Mouse (Mus musculus) forebrain, postnatal 0 days (tissue): Measurements from ENCODE around the gene Slc35e3. TPM values are rescaled to one million over a fixed set of nuclear protein-coding genes. Genes with fewer than 3 reads are reported as not detected.

Experiments
- ATAC-seq: fragments of 200-750 bp; cut with Nextera tagmentation; 2 replicates; pipeline ENCODE4 v1.8.0; 2017; ENCODE audit warnings: mild to moderate bottlenecking, moderate library complexity
- DNase-seq: peaks from one replicate; pipeline ENCODE4 v3.0.0-alpha.2; 2015
- H3K27ac ChIP-seq: fragments of 300-500 bp; sonication (generic); 2 replicates; pipeline ENCODE4 v1.5.1; 2014; ENCODE audit warnings: low read depth, mild to moderate bottlenecking, antibody characterized with exemption, low read length, moderate library complexity, mixed read lengths
- H3K27me3 ChIP-seq: fragments of 300-500 bp; sonication (generic); 2 replicates; pipeline ENCODE4 v1.6.1; 2014; ENCODE audit warnings: mild to moderate bottlenecking, low read length, mixed read lengths; ENCODE audit not compliant: insufficient read depth
- H3K36me3 ChIP-seq: fragments of 300-500 bp; sonication (generic); 2 replicates; pipeline ENCODE4 v1.6.1; 2014; ENCODE audit warnings: mild to moderate bottlenecking, moderate library complexity; ENCODE audit not compliant: insufficient read depth
- H3K4me1 ChIP-seq: fragments of 300-500 bp; sonication (generic); 2 replicates; pipeline ENCODE4 v1.6.1; 2014; ENCODE audit warnings: antibody characterized with exemption; ENCODE audit not compliant: insufficient read depth
- H3K4me2 ChIP-seq: fragments of 300-500 bp; sonication (generic); 2 replicates; pipeline ENCODE4 v1.6.1; 2014; ENCODE audit warnings: low read depth, mild to moderate bottlenecking, moderate library complexity
- H3K4me3 ChIP-seq: fragments of 300-500 bp; sonication (generic); 2 replicates; pipeline ENCODE4 v1.5.1; 2014; ENCODE audit warnings: low read depth, low read length, mixed read lengths
- H3K9ac ChIP-seq: fragments of 300-500 bp; sonication (generic); 2 replicates; pipeline ENCODE4 v1.6.1; 2014; ENCODE audit warnings: mild to moderate bottlenecking
- H3K9me3 ChIP-seq: fragments of 300-500 bp; sonication (generic); 2 replicates; pipeline ENCODE4 v1.6.1; 2016; ENCODE audit warnings: low read length
- CTCF ChIP-seq: sonication (generic); IDR thresholded peaks from 2 replicates; pipeline ENCODE4 v1.5.1; 2016; ENCODE audit warnings: antibody characterized with exemption, control low read depth, low read depth
- WGBS: fragments of 180-500 bp; shearing (Covaris S2); extraction: QIAGEN DNeasy Blood & Tissue Kit; methylation state at CpG from one replicate; pipeline ENCODE4 v1.1.7; 2014; 5-methylcytosine and 5-hydroxymethylcytosine counted together
- polyA plus RNA-seq: library from polyadenylated mRNA; unstranded; fragments of >200 nt; fragmentation: Nextera tagmentation; extraction: Ambion mirVana; gene quantifications from 2 replicates; pipeline ENCODE4 v1.2.1, GENCODE M21; 2015
- total RNA-seq: library from RNA; depleted of rRNA; stranded (reverse); fragments of >200 nt; gene quantifications from 2 replicates; pipeline ENCODE4 v1.2.3, GENCODE M21; 2014; rRNA removed

Gene Slc35e3
- total and polyA plus RNA-seq, 2 experiments from 2014 or later = 22.9 to 28.3 TPM

DNA sequence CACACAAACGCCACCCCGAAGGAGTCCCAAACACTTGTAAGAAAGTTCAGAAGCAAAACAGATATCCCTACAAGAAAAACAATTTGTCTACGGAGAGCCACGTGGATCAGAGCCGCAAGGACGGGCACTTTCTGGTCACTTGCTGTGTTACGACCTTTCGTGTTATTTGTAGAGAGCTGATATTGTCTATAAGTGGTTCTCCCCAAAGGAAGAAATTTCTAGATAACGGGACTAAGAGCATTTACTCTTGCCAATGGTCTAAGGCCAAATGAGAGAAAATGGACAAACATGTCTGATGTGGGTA is 62.5 kb downstream of the Slc35e3 start:
- H3K4me1 ChIP-seq = no peaks in the 10 kb centered on the region
- H3K4me3 ChIP-seq = no peak overlapping the region
- no peak for TF ChIP-seq CTCF
- 93% methylated on average over 9 of the region's 9 CpGs for WGBS
- no peak for ATAC-seq
- H3K27ac ChIP-seq = no peak overlapping the region
- H3K36me3 ChIP-seq = peaks cover 4% of the 10 kb centered on the region; the same call in 1 of the 2 replicates
- H3K27me3 ChIP-seq = no peaks in the 10 kb centered on the region
- H3K9me3 ChIP-seq = no peaks in the 10 kb centered on the region
- no peak for DNase-seq
- H3K9ac ChIP-seq = no peak overlapping the region
- H3K4me2 ChIP-seq = no peak overlapping the region

Other genes with a start within 250 kb of the Slc35e3 start
- gene Cpm, start 116.9 kb downstream of the Slc35e3 start, total RNA-seq = 3.0 and 3.4 TPM in 2 replicates
- gene Cpm, start 116.9 kb downstream of the Slc35e3 start, polyA plus RNA-seq = 4.4 and 7.5 TPM in 2 replicates
- 51.3 and 77.3 TPM in 2 replicates for gene Mdm2, start 35.6 kb downstream of the Slc35e3 start, total RNA-seq
- 16.6 and 30.2 TPM in 2 replicates for gene Mdm2, start 35.6 kb downstream of the Slc35e3 start, polyA plus RNA-seq
- gene Nup107, start 46.3 kb upstream of the Slc35e3 start, total RNA-seq = 28.0 and 38.8 TPM in 2 replicates
- 22.0 and 27.1 TPM in 2 replicates for gene Nup107, start 46.3 kb upstream of the Slc35e3 start, polyA plus RNA-seq
- gene Rap1b, start 99.7 kb upstream of the Slc35e3 start, total RNA-seq = 65.2 and 66.3 TPM in 2 replicates
- gene Rap1b, start 99.7 kb upstream of the Slc35e3 start, polyA plus RNA-seq = 126 and 148 TPM in 2 replicates